Mouse (Mus musculus) adrenal gland, postnatal 36 days (tissue): ENCODE measurements at regions not wholly inside any gene's neighbourhood (a gene's known extent, or its start where the extent isn't known, plus 50 kb on each side); places are given as distances from the start of the nearest gene placed in this dataset.
"Not testable (repeated sequence)": the region's sequence is repeated elsewhere in the genome, so short reads cannot be mapped to it uniquely, and the experiment has no call there.

Source experiments
- DNase-seq, 2 experiments: peaks; one replicate each; pipeline ENCODE4 v3.0.0; 2021; ENCODE audit warnings: mixed read lengths in 1 of 2

GRCm38 (mm10) chr6:16765354-16765753, 132.9 kb downstream of the Tfec start:
- DNase-seq = no peak

DNA sequence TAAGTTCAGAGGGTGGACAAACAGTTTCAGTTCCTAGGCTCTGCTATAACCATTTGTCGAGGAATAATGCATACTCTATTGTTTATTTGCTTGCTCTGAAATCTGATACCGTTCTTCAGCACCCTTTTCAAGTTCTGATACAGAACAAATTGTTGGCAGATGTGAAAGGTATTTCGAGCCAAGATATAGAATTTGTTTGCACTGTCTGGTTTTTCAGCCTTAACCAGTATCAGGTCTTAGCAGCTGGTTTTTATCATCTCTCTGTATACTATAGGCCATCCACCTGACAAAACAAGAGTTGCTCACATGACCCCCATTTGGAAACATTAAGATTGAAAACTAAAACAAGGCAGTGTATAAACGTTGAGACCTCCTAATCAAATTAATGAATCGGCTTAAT, 133.5 kb downstream of the Tfec start:
- no peak for DNase-seq

GRCm38 (mm10) chr6:16755044-16755443, 143.2 kb downstream of the Tfec start:
- not testable (repeated sequence) for DNase-seq

DNA sequence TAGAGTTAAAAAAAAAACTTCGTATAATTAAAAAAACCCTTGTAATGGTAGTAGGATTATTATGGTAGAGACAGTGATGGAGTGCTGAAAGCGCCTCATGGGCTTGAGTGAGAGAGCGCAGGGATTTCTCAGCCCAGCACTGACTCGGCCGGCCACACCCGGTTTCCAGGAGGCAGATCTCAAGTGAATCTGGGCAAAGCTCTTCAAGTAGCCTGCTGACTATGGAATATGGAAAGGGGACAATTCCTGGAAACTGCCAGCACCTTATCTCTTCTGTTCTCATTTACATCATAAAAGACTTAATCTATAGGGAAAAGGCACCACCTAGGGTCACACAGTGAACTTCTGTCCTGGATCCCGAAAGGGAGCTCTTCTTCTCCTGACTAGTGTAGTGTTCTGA, 165.1 kb downstream of the Tfec start:
- DNase-seq = no peak

DNA sequence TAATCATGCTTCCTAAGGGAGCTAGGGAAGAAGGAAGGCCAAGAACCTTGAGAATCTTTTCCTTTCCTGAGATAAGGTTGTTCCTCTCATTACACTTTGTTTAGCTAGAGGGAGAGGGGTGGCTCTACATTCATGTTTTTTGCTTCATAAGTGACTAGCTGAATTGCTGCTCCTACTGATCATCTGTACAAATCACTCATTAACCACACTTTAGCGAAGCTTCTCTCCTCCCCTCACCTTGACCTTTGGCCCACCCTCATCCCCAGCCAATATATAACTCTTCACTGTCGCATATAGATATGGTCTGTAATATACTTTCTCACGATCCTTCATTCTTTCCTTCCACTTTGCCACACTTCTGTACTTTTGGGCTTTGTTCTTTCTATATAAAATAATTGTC, 166.1 kb downstream of the Tfec start:
- no peak for DNase-seq

- DNase-seq = no peak
These were observed 170.9 kb downstream of the Tfec start for GRCm38 (mm10) chr6:16727256-16727890.

DNA sequence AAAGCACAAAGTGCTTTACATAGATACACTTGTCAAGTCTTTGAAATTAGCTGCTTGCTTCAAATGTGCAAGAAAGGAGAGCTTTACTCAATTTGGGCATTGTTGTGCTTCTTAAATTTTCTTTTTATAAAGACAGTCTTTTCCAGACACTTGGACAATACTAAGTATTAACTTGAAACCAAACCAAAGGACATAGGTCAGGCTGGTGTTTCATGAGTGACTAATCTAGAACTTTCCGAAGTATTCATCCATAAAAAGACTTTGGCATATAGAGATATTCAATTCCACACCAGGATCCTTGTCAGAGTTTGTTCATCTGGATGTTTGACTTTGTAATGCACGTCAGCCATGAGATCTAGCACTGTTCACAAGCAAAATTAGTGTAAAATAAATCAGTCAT, 173.0 kb downstream of the Tfec start:
- no peak for DNase-seq

GRCm38 (mm10) chr6:16704496-16704895, 193.7 kb downstream of the Tfec start:
- no peak for DNase-seq

- DNase-seq = no peak
These were observed 194.9 kb downstream of the Tfec start for GRCm38 (mm10) chr6:16703412-16703746.

GRCm38 (mm10) chr6:16702706-16703411, 195.4 kb downstream of the Tfec start:
- peak in 1 of 2 experiments; percentile 1 for DNase-seq

DNA sequence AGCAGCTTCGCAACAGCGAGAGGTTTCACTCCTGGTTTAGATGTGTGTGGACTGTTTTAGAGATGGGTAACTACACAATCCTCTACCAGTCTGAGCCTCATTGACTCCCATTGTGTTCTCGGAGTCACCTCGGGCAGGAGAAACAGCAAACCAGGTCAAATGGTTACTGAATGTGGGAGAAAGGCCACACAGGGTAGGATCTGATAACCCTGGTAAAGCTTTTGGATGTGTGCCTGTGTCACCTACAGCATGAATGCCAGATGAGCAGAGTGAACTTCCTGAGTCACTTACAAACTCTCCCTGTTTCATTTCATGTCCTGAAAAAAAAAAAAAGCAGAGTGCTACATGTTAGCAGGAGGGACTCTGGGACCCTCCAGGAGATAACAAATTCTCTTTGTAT, 201.0 kb downstream of the Tfec start:
- DNase-seq = no peak

- peak; percentile 0 for DNase-seq
These were observed 230.2 kb downstream of the Tfec start for GRCm38 (mm10) chr6:16668004-16668403.

DNA sequence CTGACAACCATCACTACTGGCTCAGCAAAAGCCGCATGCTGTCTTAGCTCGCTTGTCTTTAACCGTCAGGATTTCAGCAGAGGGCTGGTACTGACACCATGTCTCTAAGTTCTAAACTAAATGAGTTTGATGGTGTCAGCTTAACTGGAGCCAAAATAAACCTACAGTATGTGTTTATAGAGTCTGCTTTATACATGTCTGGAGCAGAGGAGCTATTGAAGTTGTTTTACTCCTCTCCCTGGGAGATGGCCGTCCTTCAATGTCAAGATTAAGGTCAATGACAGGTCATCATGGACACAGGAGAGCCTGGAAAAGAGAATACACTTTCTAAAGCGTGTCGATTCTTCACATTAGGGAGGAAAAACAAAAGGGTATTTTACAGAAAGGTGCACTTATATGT, 231.0 kb downstream of the Tfec start:
- DNase-seq = no peak

DNA sequence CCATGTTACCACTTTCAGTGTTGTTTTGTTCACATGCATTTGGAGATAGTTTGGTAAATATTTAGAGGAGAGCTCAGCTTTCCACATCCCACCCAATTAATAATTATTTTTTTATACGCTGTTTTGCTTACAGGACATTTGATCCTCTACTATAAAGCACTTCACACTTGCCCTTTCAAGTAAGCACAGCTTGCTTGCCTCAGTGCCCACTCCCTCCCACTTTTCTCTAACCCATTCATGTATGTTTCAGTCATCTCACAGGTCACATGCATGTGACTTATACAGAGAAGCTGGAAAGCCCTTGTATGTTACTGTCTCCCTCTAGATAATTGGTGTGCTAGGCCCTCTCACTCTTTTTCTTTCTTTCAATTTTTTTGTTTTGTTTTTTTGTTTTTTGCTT, 252.0 kb downstream of the Tfec start:
- DNase-seq = no peak

DNA sequence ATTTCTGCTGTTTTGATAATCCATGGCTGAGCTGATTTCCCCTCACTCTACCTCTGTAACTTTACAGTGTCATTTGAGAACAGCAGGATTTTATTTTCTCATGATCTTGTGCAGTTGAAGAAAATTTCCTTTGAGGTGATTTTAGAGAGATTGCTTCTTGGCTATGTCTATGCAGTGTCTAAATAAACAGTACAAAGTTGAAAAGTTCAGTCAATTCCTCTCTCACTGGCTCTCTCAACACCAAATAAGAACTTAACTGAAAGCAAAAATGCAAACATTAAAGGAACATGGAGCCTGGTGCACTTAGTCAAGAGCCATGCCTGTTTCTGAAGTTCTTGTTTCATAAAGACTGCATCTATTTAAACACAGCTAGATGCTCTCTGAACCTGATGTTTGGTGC, 254.7 kb downstream of the Tfec start:
- DNase-seq = no peak

DNA sequence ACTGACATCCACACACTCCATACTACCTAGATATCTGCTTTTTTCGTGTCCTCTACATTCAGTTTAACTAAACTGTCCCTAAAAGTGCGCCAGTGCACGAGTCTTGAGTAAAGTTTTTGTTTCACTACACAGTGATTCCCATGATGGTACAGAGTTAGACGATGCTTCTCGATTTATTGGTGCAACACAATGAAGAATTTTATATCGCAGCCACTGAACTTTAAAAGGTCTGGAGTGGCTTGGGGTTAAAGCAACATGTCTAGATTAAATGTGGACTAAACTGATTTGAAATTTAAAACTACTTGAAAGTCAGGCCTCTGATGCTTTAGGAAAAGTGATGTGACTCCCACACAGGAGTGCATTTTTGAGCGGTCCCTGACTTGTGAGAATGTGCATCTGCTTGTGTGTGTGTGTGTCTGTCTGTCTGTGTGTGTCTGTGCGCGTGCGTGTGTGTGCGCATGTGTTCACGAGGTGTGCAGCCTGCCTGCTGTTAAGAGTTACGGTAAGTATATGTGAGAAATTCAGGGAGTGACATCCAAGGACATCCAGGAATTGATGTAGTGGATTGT, 261.4 kb downstream of the Tfec start:
- DNase-seq = no peak

- no peak for DNase-seq
These were observed 262.1 kb downstream of the Tfec start for GRCm38 (mm10) chr6:16636108-16636507.

GRCm38 (mm10) chr6:16607393-16608023, 290.7 kb downstream of the Tfec start:
- DNase-seq = no peak

DNA sequence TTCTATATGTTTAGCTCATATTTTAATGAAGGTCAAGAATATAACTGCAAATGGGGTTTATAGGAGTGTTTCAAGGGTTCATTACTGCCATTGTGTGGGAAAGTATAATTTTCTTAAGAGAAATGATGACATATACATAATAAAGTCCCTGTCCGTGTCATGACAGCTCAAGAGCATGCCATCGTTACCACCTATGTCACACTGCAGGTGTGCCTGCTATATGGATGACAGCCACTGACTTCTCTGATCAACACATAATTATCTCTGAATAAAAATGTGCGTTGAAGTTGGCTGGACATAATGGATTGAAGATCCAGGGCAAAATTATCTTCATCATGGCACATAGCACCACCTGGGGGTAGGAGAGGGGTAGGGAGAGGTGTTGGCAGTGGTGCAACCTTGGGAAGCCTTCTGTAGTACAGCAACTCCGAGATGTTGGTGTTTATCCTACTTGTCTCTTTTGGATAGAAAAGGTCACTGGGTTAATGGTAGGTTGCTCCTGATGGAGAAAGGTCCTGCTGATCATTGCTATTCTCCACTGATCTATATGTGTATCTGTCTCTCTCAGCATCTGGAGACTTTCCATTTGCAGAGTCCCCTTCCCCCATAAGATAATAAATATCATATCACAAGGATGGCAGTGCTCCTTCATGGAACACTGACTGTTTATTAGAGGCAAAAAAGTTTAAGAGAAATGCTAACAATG, 291.4 kb downstream of the Tfec start:
- DNase-seq = no peak

DNA sequence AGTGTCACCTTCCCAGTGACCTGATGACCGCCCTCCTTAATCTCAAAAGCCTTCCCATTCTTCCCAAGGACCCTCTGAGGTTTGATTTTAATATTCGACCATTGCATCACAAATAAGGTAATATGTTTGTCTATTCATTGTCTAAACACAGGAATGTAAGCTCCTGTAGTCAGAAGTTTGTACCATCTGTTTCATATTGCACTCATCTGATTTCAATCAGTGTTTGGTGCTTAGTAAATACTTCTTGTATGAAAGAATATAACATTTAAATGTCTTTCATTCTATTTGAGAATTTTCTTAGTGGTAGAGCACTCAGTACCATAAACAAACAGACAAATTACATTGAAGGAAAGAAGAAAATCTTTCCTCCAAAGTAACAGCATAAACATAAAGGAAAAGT, 305.8 kb downstream of the Tfec start:
- no peak for DNase-seq

GRCm38 (mm10) chr6:16582302-16582701, 315.9 kb downstream of the Tfec start:
- DNase-seq = no peak

GRCm38 (mm10) chr6:16581801-16582200, 316.4 kb downstream of the Tfec start:
- no peak for DNase-seq

- no peak for DNase-seq
These were observed 322.4 kb downstream of the Tfec start for GRCm38 (mm10) chr6:16575875-16576274.
